Mouse (Mus musculus) lung, postnatal 10 days (tissue): ENCODE data around the gene Letm1.

Experiments
- DNase-seq: peaks from one replicate; pipeline ENCODE4 v3.0.0; 2021

Letm1 gene

GRCm38 (mm10) chr5:33782345-33782998 lies at the start of gene Letm1:
Letm1 (minus strand) TSS chr5:33782817.
- DNase-seq: peak; percentile 96

GRCm38 (mm10) chr5:33830832-33831231 lies 48.2 kb upstream of the Letm1 start:
- DNase-seq: peak; percentile 15

GRCm38 (mm10) chr5:33829958-33830357 lies 47.3 kb upstream of the Letm1 start:
- no peak for DNase-seq

- no peak for DNase-seq
Measured at GRCm38 (mm10) chr5:33828107-33828506, 45.5 kb upstream of the Letm1 start.

GRCm38 (mm10) chr5:33826001-33826400 lies 43.4 kb upstream of the Letm1 start:
- no peak for DNase-seq

- no peak for DNase-seq
Measured at GRCm38 (mm10) chr5:33822456-33822855, 39.8 kb upstream of the Letm1 start.

- no peak for DNase-seq
Measured at GRCm38 (mm10) chr5:33821901-33822427, 39.3 kb upstream of the Letm1 start.

- peak; percentile 60 for DNase-seq
Measured at GRCm38 (mm10) chr5:33820733-33821621, 38.4 kb upstream of the Letm1 start.

- DNase-seq: peak; percentile 90
Measured at GRCm38 (mm10) chr5:33819876-33820732, 37.5 kb upstream of the Letm1 start, which contains the start of gene Nsd2. Nsd2 (plus strand) TSS chr5:33820725.

- DNase-seq: peak; percentile 14
Measured at GRCm38 (mm10) chr5:33819141-33819875, 36.7 kb upstream of the Letm1 start.

GRCm38 (mm10) chr5:33818104-33818503 lies 35.5 kb upstream of the Letm1 start:
- no peak for DNase-seq

GRCm38 (mm10) chr5:33816008-33816725 lies 33.5 kb upstream of the Letm1 start:
- DNase-seq: no peak

GRCm38 (mm10) chr5:33811519-33811918 lies 28.9 kb upstream of the Letm1 start:
- no peak for DNase-seq

GRCm38 (mm10) chr5:33803337-33803736 lies 20.7 kb upstream of the Letm1 start:
- no peak for DNase-seq

GRCm38 (mm10) chr5:33791912-33792643 lies 9.5 kb upstream of the Letm1 start:
- peak; percentile 9 for DNase-seq

- no peak for DNase-seq
Measured at GRCm38 (mm10) chr5:33782999-33783390, 378 bp upstream of the Letm1 start.

- no peak for DNase-seq
Measured at GRCm38 (mm10) chr5:33781964-33782344, 663 bp downstream of the Letm1 start.

GRCm38 (mm10) chr5:33777195-33777594 lies 5.4 kb downstream of the Letm1 start:
- DNase-seq: no peak

GRCm38 (mm10) chr5:33743481-33743880 lies 39.1 kb downstream of the Letm1 start:
- no peak for DNase-seq

- DNase-seq: no peak
Measured at GRCm38 (mm10) chr5:33740548-33740947, 42.1 kb downstream of the Letm1 start.

- DNase-seq: no peak
Measured at GRCm38 (mm10) chr5:33738341-33738740, 44.3 kb downstream of the Letm1 start.
